Comparison of ENCODE assay signal across 8 mouse cellular contexts in the genomic region with DNA sequence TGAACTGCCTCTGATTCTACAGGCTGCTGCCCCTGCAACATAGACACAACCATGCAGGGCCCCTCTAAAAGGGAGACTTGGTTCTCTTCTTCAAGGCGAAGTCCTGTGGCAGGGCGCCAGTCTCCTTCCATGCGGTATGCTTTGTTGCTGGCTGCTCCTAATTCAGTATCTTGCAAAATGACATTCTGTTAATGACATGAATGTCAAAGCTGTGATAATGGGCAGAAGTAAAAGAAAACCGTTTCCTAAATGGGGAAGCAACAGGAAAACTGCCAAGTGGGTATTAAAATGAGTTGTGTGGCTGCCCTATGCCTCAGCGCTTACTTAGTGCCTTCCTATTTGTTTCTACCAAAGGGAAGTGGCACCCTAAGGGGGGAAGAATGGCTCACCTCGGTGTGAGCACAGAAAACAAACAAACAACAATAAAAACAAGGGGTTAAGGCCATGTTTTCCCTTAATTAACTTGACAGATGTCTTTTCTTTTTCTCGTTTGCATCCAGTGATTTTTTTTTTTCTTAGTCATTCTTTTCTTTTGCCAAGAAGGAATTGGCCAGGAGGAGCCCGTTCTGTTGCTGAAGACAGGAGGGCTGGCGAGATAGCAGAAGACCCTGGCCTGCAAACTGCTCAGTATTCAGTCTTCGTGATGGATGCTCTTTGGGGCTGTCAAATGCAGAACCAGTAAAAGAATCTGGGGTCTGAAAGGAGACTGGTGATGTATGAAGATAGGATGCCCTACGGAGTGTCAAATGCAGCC.
DNase-seq lines count a peak whose midpoint lies in the region; ATAC-seq and TF ChIP-seq lines count a peak whose summit lies in the region.

No protein-coding gene starts in this region.

- TF ChIP-seq CTCF in intestine, postnatal 0 days (IDR thresholded peaks at IDR 0.05; ENCODE audit: low read depth), result no peak

- peaks cover 9% of the 10 kb centered on the region; the same call in 1 of the 2 replicates for H3K9me3 ChIP-seq in intestine, embryonic 14.5 days (ENCODE audit: control insufficient read depth, low read length)
- no peaks in the 10 kb centered on the region for H3K9me3 ChIP-seq in intestine, postnatal 0 days (ENCODE audit: control insufficient read depth)
- H3K9me3 ChIP-seq in heart, embryonic 10.5 days, result no peaks in the 10 kb centered on the region; the same call in 1 of the 2 replicates
- peaks cover 5% of the 10 kb centered on the region; the same call in 1 of the 2 replicates for H3K9me3 ChIP-seq in neural tube, embryonic 15.5 days (replicated peaks)

- ATAC-seq in intestine, embryonic 14.5 days (replicated peaks; ENCODE audit: low FRiP score, low TSS enrichment, low read depth), result no peak
- ATAC-seq in intestine, postnatal 0 days, result no peak
- ATAC-seq in neural tube, embryonic 15.5 days (ENCODE audit: low FRiP score), result no peak
- no peak for ATAC-seq in inflammation-experienced regulatory T-cells, adult 6 months

- H3K27me3 ChIP-seq in intestine, embryonic 14.5 days (replicated peaks; ENCODE audit: control insufficient read depth, insufficient read depth, low read length), result no peaks in the 10 kb centered on the region
- no peaks in the 10 kb centered on the region for H3K27me3 ChIP-seq in intestine, postnatal 0 days (replicated peaks; ENCODE audit: control insufficient read depth, insufficient read depth, low read length)
- no peaks in the 10 kb centered on the region for H3K27me3 ChIP-seq in heart, embryonic 10.5 days (ENCODE audit: insufficient read depth, poor library complexity, severe bottlenecking)
- H3K27me3 ChIP-seq in neural tube, embryonic 15.5 days (replicated peaks), result no peaks in the 10 kb centered on the region

- H3K4me1 ChIP-seq in intestine, embryonic 14.5 days (replicated peaks; ENCODE audit: control insufficient read depth, insufficient read depth, low read length), result peaks cover 11% of the 10 kb centered on the region
- H3K4me1 ChIP-seq in intestine, postnatal 0 days (replicated peaks; ENCODE audit: control insufficient read depth, insufficient read depth, low read length), result 0 out of 2 replicates have a peak, but pooled peaks cover 8% of the 10 kb centered on the region
- peaks cover 35% of the 10 kb centered on the region for H3K4me1 ChIP-seq in heart, embryonic 10.5 days
- H3K4me1 ChIP-seq in neural tube, embryonic 15.5 days, result peaks cover 11% of the 10 kb centered on the region

- H3K4me2 ChIP-seq in intestine, embryonic 14.5 days (ENCODE audit: low read length), result no peak overlapping the region
- H3K4me2 ChIP-seq in intestine, postnatal 0 days (replicated peaks; ENCODE audit: low read depth), result no peak overlapping the region
- no peak overlapping the region for H3K4me2 ChIP-seq in neural tube, embryonic 15.5 days

- 59% methylated on average over 11 of the region's 11 CpGs for WGBS in intestine, embryonic 14.5 days
- 58% methylated on average over 11 of the region's 11 CpGs for WGBS in intestine, postnatal 0 days
- WGBS in heart, embryonic 10.5 days, result 40% methylated on average over 11 of the region's 11 CpGs
- 36% methylated on average over 11 of the region's 11 CpGs for WGBS in neural tube, embryonic 15.5 days

- H3K9ac ChIP-seq in intestine, embryonic 14.5 days (ENCODE audit: low read length), result no peak overlapping the region
- no peak overlapping the region for H3K9ac ChIP-seq in intestine, postnatal 0 days (ENCODE audit: low read depth, low read length)
- H3K9ac ChIP-seq in neural tube, embryonic 15.5 days (replicated peaks), result no peak overlapping the region

- peak overlapping the region; percentile 48; the same call in 1 of the 2 replicates for H3K27ac ChIP-seq in intestine, embryonic 14.5 days (ENCODE audit: low read depth)
- H3K27ac ChIP-seq in intestine, postnatal 0 days (ENCODE audit: low read depth, low read length), result no peak overlapping the region
- H3K27ac ChIP-seq in heart, embryonic 10.5 days, result 0 out of 2 replicates have a peak overlapping the region, but pooled peaks have one; percentile 23
- peak overlapping the region; percentile 37; the same call in 1 of the 2 replicates for H3K27ac ChIP-seq in neural tube, embryonic 15.5 days (replicated peaks)

- DNase-seq in intestine, embryonic 14.5 days (ENCODE audit: low spot score), result no peak
- DNase-seq in brain, adult 2 months (ENCODE audit: low read depth, low spot score), result peak; percentile 27
- no peak for DNase-seq in heart, embryonic 10.5 days (ENCODE audit: low spot score)
- DNase-seq in kidney, postnatal 4 days, result peak; percentile 69 to 76
- no peak for DNase-seq in frontal cortex, postnatal 14 days (ENCODE audit: low spot score in 2 of 2)

- no peak overlapping the region for H3K4me3 ChIP-seq in intestine, embryonic 14.5 days (ENCODE audit: low read depth, low read length)
- no peak overlapping the region for H3K4me3 ChIP-seq in intestine, postnatal 0 days (ENCODE audit: low read depth, low read length)
- H3K4me3 ChIP-seq in heart, embryonic 10.5 days, result no peak overlapping the region
- H3K4me3 ChIP-seq in neural tube, embryonic 15.5 days (replicated peaks), result no peak overlapping the region

- H3K36me3 ChIP-seq in intestine, embryonic 14.5 days (ENCODE audit: control insufficient read depth, insufficient read depth, low read length), result no peaks in the 10 kb centered on the region
- H3K36me3 ChIP-seq in intestine, postnatal 0 days (ENCODE audit: control insufficient read depth, insufficient read depth), result no peaks in the 10 kb centered on the region
- H3K36me3 ChIP-seq in heart, embryonic 10.5 days, result peaks cover 17% of the 10 kb centered on the region; the same call in 1 of the 2 replicates
- no peaks in the 10 kb centered on the region for H3K36me3 ChIP-seq in neural tube, embryonic 15.5 days

Comparison
In these comparisons a context has a peak if more than half of its experiments do, and no peak if none do; other contexts are left out.
1. DNase-seq: peak in brain, adult 2 months (single experiment) and kidney, postnatal 4 days (2 of 2); none in intestine, embryonic 14.5 days (single experiment), heart, embryonic 10.5 days (single experiment) and frontal cortex, postnatal 14 days (0 of 2).